Mouse (Mus musculus) 416B (cell line): ENCODE results near the gene Tmem184b.

Source experiments
- DNase-seq: peaks from one replicate; pipeline ENCODE4 v3.0.0; 2011; ENCODE audit warnings: low read depth

Gene Tmem184b

DNA sequence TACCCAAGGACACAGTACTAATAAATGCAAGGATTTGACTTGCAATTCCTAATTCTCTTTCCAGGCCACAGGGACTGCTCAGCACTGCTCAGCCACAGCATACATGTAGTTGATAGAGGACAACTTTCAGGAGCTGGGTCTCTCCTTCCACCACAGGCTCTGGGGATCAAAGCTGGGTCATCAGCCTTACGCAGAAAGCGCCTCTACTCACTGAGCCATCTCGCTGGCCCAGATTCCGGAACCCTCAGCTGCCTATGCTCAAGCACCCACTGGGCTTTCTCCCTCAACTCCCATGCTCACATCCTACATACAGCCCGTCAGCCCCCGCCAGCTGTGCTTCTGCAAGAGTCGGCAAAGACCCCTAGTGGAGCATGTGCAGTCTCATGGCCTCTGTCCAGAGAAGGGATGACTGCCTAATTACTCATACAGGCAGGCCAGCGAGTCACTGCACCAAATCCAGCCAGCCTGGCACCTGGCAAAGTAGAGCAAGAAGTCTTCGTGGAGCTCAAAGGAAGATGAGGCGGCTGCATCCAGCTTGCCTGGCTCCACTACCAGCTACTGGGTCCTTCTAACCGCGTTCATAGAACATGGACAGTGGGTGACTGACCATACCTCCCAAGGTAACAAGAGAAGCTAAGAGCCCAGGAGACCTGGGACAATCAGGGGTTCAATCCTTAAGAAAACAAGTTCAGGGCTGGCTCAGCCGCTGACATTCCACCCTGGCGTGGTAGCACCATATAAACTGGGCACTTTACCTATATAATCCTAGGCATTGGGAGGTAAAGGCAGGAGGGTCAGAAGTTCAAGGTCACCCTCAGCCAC, 3.9 kb downstream of the Tmem184b start:
- peak; percentile 46 for DNase-seq

DNA sequence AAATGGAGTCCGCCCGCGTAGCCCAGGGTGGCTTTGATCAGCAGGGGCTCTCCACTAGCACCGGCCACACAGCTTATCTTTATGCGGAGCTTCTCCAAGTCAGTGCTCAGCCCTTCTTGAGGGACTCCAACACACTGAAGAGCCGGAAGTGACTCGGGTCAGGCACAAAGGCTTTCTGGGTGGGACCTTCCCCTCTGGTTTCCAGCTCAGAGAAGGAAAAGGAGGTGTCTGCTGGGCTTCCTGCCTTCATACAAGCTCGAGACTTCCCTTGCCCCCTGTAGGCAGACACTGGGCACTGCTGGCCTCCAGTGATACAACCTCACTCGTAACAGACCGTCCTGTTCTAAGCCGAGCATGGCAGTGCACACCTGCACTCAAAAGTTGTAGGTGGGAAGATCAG, 6.6 kb downstream of the Tmem184b start:
- DNase-seq, result peak; percentile 86

DNA sequence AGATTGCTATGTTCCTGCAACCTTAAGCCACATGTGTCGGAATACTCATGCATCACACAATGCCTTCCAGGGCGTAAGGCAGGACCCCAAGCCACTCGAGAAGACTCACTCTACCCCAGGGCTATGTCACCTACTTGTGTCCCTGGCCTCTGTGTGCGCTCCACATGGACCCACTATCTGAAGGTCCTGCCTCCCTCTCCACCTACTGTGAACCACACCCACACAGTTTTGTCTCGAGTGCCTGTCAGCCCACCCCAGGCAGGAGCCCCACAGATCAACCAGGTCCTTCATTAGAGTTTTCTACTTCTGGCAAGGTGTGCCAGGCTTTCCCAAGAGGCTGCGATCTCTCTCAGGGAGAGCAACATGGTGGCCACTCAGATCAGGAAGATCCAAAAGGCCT, 8.1 kb downstream of the Tmem184b start:
- DNase-seq, result no peak

DNA sequence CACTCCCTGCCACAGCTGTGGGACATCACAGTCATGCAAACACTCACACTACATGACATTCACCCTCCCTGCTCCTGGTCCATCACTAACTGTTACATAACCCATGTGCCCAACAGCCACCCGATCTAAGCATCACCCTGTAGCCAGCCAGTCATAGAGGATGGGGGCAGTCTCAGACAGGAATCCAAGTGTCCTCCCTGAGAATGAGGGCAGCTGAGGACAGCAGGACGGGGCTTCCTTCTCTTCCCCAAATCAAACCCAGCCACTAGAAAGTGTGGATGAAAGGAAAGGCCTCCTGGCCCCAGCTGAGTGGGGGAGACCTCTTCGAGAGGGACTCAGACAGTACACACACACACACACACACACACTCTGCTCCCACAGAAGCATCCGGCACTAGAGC, 8.5 kb downstream of the Tmem184b start:
- no peak for DNase-seq

DNA sequence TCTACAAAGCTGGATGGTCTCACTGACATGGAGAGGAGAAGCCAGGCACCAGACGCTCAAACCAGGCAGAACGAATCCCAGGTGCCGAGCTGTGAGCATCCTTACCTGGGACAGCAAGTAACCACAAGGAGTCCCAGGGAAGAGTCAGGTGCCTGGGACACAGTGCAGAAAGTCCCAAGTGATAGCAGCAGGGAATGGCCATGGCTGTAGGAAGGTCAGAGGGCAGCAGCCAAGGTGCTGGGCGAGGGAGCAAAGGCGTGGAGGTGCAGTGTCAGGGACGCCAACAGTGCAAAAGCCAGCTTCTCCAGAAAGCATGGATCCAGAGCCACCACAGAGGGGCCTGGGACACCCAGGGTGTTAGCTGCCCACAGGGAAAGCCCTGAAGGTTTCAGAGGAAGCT, 10.3 kb downstream of the Tmem184b start:
- DNase-seq, result no peak

DNA sequence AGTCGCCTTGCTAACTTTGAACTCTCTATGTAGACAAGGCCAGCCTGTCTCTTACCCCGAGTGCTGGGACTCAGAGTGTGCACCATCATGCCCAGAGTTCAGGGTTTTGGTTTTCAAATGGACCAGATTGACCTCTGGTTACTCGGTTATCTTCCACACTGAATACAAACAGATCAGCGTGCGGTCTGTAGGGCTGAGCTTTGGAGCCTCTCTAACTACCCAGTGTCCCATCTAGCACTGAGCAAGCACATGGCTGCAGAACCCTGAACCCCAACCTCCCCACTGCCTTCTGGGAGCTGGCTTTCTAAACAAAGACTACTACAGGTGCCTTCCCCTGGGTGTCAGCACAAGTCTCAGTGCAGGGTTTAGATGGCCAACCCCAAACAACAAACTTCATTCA, 10.8 kb downstream of the Tmem184b start:
- DNase-seq, result no peak

DNA sequence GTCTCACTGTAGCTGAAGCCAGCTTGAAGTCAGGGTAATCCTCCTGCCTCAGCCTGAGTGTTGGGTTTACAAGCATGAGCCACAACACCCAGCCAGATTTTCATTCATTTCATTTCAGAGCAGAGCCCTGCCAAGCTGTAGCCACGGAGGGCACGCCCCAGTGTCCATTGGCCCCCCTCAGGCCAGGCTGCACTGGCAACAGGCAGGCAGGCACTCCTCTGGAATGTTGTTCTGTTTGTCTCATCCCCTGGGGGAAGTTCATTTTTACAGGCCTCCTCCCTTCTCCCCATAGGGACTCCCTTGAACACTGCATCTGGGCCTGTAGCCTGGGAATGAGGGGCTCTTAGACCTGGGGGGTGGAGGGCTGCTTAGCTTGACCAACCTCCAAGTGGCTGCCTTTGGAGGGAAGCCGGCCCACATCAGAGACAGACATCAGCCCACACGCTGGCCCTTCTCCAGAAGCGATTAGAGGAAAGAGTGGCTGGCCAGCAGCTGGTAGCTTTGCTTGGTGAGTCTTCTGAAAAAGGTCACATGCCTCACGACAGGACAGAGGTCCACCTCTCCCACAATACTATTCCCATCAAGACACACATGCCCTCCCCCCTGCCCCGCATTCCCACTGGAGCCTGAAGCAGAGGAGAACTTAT, 11.8 kb downstream of the Tmem184b start:
- no peak for DNase-seq

DNA sequence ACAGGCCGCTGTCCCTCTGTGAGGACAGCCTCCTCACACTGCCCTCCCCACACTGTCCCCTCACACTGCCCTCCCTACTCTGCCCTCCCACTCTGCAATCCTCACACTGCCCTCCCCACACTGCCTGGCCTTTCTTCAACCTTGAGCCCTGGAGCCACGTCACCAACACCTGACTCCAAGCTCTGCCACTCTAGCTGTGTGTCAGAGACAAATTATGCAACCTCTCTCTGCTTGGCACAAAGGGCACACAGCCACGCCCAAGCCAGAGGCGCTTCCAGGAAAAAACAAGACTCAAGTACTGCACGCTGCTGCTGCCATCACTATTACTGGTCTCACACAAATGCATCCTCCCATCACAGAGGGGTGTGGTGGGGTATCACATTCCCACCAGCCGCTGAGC, 12.9 kb downstream of the Tmem184b start:
- peak; percentile 75 for DNase-seq

DNA sequence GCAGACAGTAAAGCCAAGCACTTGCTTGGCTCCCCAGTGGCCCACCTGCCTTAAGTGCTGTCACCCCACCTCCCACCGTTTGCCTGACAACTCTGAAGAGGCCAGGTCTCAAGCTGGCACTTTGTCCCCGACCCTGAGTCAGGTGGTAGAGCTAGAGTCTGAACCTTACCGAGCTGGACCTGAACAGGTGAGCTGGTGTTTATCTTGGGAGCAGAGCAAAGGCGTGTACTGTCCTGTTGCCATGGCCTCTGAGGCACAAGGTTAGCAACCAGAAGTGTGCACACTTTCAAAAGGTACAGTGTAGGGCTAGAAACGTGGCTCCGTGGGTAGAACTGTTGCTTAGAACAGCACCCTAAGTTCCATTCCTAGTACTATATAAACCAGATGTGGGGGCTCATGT, 15.2 kb downstream of the Tmem184b start:
- DNase-seq, result no peak

DNA sequence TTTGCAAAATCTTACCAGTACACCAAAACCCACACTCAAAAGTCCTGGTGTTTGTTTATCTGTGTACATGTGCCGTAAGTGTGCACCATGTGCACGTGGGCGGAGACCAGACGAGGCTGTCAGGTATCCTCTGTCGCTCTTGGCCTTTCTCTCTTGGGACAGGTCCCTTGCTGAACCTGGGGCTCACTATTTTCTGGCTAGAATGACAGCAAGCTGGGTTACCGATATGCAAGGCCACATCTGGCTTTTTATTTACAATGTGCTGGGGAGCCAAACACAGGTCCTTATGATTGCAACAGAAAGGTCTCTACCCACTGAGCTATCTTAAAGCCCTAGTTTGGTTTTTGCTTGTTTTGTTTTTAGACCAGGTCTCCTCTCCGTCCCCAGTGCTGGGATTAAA, 15.8 kb downstream of the Tmem184b start:
- DNase-seq, result no peak

DNA sequence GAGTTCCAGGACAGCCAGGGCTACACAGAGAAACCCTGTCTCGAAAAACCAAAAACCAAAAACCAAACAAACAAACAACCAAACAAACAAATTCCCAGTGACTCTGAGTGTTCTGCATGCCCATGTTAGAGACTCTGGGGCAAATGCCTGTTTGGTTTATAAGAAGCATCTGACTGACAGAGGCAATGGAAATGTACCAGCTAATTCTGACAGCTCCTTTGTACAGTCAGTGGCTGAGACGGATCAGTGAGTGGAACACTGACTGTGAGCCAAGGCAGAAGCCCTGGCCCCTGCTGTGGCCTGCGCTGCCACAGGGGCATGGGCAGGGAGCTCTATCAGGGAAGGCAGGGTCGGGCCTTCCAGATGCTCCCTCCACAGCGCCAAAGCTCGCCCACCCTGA, 16.3 kb downstream of the Tmem184b start:
- DNase-seq, result no peak

DNA sequence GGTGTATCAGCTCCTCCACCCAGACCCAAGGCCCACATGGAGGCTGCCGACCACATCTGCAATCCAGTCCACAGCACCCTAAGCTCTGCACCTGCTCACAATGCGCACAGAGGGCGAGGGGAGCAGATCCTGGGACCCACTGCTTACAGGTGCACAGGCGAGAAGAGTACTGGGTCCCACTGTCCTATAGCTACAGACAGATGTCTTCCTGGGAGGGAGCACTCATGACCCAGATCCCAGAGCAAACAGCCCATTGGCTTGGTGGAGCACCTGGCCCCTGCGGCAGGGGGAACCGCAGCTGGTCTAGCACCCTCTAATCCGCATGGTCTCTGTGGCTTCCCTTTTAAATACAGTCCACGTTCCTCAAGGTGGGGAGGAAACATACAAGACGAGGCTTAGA, 21.7 kb downstream of the Tmem184b start:
- no peak for DNase-seq

DNA sequence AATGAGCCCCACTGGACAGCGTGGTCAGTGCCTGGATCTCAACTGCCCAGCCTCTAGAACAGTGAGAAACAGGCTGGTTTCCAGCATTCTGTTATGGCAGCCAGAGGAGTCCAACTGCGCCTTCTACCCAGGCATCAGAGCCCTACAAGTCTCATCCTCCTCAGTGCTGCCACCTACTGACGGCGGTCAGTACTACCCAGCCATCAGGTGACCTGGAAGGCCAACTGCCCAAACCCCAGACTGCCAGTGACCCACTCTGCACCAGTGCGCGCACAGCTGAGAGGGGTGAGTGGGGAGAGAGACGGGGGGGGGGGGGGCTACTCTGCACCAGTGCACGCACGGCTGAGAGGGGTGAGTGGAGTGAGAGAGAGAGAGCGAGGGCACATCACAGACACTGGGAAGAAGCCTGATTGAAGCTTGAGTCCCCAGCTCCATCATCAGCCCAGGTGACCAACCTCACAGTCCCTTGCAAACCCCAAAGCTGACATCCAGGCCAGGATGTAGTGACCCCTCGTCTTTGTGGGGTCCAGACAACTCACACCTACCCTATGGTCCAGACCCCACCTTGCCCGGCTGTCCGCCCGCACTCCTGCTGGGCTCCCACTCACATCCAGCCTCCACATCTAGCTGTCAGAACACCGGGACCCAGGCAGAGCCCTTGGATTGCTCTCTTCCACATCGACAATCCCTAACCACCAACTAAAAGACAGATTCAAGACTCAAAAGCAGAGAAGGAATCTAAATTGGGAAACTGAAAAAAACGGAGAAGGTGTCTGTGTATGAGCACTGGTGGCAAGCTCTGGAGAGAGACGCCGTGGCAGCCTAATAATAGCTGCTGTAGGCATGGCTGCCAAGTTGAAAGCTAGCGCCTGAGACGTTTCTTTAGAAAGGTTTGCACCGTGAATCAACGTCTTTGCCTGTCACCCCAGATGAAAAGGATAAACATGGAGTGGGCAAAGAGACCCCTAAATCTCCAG, 22.6 kb downstream of the Tmem184b start:
- DNase-seq, result peak; percentile 80

DNA sequence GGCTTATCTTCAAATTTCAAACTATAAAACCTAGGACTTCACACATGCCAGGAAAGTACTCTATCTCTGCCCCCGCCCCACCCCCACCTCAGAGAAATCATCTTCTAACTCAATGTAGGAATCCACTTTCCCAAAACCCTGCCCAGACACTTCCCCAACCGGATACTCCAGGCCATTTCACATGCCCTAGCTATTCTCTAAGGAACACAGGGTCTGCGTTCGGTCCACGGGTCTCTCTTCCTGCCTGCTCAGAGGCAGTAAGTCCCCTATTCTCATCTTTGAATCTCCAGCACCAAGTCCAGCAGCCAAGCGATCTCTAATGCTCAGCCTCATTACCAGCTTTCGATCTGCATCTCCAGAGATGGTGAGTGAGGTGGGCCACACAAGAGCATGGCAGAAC, 23.7 kb downstream of the Tmem184b start:
- DNase-seq, result no peak

DNA sequence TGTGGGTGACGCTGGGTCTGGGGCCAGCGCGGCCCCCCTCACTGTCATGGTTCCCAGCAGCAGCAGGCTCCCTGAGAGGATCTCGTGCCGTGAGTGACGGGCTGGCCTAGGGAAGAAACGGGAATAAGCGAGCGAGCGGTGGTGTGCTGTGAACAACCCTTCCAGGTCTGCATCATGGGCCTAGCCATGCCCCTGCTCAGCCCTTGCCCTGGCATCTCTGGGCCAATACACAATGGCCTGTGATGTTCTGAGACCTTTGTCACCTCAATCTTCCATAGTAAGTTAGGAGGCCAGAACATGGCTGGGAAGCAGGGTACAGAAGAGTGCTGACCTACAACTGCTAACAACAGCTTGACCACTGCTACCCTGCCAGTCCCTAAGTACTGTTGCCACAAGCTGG, 24.8 kb downstream of the Tmem184b start:
- no peak for DNase-seq

DNA sequence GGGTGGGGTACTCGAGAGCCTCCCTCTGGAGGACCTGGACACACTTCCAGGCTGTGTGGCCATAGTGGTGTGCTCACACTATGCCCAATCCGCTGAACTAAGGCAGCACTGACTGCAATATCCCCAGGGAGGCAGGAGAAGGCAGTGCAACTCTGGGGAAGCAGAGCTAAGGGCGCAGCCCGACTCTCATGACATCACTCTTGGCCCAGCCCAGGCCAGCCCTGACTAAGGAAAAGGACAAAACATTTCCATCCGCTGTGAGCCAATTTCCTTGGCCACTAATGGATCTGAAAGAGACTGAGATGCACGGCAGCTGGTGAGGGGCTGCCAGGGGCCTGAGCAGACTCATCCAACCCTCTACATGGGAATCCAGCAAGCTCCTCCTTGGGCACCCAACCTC, 25.7 kb downstream of the Tmem184b start:
- no peak for DNase-seq

DNA sequence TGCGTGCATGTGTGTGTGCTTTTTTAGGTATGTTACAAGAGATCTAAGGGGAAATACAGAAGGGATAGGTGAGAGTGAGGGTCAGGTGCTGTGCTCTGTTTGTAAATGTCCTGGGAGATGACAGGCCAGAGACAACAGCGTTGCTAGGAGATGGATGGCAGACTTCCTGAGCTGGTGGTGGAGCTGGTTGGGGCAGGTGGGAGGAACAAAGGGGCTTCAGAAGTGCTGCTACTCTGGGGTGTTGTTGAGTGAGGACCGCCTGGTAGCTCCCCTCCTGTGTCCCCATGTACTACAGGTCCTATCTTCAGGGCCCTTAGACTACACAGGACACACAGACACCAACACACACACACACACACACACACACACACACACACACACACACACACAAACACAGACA, 28.6 kb downstream of the Tmem184b start:
- DNase-seq, result no peak

DNA sequence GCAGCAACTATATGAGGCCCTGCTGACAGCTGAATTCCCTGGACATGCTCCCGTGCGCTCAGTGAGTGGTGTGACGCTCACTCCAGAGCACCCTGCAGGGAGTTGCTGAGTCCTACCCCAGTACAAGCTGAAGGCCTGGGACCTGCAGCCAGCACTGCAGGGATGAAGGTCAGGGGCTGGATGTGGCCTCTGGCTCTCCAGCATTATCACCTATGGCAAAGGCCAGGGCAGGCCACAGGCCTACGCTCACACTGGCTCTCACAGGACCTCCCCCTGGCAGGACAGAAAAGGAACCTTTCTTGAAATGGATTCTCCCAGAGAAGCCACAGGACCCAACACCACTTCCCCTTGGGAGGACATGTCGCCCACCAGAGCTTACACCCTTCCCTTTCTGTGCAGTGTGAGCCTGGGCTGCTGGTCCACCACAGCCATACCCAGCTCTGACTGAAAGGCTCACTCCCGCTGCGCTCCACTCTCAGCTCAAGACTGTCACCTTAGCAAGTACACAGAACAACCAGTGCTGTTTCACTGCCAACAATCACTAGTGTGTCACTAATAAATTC, 33.0 kb downstream of the Tmem184b start:
- no peak for DNase-seq

DNA sequence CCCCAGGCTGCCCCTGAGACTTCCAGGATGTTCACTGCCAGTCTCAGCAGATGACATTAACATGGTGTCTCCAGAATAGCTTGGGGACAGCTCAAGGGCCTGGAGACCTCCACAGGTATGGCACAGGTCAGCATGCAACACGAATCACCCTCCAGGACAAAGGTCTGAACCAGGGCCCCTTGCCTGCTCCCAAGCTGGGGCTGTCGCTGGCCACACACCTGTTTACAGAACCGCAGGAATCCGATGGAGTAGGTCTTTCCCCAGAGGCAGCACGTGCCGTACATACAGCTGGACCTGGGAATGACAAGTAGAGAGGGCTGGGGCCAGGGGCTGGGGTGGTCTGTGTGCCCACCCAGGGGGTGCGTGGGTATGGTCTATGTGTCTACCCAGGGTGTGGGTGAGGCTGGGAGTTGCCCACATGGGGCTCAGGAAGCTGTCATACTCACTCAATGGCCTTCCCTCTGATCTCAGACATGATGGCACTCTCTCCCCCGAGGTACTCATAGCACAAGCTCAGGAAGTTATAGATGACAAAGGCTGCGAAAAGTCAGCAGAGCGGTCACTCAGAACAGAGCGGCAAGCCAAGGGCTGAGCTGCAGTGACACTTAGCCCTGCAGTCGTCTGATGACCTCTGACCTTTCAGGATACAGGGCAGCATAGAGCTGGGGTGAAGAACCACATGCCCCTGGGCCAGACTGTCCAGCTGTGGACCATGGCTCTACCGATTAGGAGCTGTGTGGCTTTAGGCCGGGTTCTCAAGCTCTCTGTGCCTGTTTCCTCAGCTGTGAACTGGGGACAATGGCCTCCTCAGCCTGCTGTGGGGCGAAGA, 33.7 kb downstream of the Tmem184b start:
- no peak for DNase-seq

DNA sequence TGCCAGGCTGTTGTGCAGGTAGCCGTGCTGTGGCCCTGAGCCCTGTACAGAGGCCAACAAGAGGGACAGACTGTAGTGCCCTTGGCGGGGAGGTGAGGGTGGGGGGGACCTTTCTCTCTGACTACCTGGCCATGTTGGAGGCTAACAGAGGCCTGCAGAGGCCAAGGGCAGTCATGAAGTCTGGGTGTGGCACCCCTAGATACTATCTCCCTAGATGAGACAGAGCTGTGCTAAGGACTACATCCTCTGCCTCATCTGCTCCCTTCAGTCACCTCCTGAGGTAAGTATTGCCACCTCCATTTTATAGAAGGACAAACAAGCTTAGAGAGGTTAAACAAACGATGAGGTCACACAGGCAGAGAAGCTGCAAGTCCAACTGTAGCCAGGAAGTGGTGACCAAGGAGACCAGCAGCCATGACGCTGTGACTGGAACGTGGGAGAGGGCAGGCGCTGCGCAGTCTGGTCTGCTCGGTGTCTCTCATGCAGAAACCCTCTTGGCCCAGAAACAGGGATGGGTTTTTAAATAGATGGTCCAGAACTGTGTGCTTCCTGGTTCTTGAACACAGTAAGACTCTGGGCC, 34.4 kb downstream of the Tmem184b start:
- no peak for DNase-seq

DNA sequence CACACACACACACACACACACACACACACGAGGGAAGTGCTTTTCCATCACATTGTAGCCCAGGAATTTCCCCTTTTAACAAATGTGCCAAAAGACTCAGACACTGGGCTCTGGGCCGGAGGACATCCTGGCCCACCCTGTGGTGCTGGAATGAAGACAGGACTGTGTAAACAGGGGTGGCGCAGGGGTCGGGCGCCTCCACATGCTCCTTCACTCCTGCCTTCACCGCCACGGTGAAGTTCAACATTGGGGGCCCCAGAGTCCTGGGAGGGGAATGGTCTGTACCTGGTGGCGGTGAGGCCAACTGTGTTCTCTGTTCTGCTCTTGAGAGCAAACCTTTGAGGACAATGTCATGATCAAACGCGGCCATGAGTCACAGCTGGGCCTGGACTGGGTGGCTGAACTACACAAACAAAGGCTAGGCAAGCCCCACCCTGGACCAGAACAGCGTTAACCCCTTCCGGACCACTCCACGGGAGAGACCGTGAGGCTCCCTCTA, 35.0 kb downstream of the Tmem184b start:
- no peak for DNase-seq
